Mouse (Mus musculus) cerebellum, postnatal 10 days (tissue): ENCODE results near the gene Telo2.
"Not testable (repeated sequence)": the region's sequence is repeated elsewhere in the genome, so short reads cannot be mapped to it uniquely, and the experiment has no call there.

Source experiments
- DNase-seq, 2 experiments: peaks; one replicate each; pipeline ENCODE4 v3.0.0; 2021; ENCODE audit warnings: mixed read lengths in 2 of 2

Telo2 gene

DNA sequence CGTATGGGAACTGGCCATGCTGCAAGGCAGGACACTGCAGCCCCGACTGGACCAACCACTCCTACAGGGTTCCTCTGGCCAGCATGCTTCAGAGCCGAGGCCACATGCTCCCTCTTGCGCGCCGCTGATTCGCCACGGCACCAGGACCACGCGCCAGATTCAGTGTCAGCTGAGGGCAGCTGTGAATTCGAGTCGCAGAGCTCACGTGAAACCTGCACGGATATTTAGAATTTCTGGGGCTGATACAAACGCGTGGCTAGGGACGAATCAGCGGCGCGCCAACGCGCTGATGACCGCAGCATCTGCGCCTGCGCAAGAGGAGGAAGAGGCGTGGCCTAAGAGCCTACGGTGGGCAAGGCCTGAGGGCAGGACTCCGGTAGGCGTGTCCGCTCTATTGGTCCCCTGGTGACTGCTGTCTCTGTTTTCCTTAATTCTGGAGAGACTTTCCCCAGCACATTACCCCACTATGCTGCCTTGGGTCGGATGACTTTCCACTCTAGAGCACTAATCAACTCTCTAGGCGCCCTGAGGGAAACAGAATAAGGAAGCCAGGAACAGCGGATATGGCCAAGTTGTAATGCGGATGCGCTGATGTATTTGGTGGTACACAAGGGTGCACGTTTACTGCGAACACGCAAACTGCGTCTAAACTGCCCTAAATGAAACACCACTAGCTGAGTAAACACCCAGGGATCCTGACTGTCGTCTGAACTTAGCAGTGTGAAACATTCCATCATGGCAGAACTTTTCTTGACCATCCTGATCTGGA lies at the start of gene Telo2:
Gene Telo2 (minus strand): TSS at position 304 of the 769 bp plus-strand sequence.
- peak; percentile 97 to 98 for DNase-seq

DNA sequence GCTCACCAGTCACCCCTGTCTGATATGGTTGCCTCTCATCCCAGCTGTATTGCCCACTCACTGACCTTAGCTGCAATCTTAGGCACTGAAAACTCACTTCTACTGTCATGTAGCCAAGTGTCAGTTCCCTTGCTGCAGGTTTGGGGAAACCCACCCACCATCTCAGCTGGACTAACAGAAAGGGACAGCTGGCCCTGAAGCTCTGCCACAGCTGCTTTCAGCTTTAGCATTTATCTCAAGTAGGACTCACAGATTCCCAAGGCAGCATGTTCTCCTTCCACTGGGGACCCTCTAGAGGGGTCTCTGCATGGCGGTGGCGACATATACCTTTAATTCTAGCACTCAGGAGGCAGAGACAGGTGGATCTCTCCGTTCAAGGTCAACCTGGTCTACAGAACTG lies 49.0 kb upstream of the Telo2 start:
- DNase-seq = no peak

- DNase-seq = no peak
Observed at GRCm38 (mm10) chr17:25163387-25163786, 47.6 kb upstream of the Telo2 start.

GRCm38 (mm10) chr17:25162161-25162560 lies 46.4 kb upstream of the Telo2 start, which contains the start of gene Ccdc154:
Ccdc154 (plus strand) TSS chr17:25162461.
- no peak for DNase-seq

DNA sequence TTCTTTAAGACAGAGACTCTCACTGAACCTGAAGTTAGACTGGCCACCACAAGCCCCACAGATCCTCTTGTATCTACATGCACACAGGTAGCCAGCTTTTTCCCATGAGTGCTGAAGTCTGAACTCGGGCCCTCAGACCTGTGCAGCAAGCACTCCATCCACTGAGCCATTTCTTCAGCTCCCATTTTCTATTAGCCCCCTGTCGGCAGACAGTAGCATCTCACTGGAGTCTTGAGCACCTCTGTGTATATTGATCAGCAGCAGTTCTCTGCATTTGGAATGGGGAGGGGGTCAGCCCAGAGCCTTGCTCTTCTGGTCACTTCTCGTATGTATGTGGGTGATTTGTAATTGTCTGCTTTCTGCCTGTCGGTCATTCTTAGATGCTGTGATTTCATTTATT lies 24.2 kb upstream of the Telo2 start:
- peak; percentile 26 to 37 for DNase-seq

GRCm38 (mm10) chr17:25138803-25139202 lies 23.0 kb upstream of the Telo2 start:
- no peak for DNase-seq

DNA sequence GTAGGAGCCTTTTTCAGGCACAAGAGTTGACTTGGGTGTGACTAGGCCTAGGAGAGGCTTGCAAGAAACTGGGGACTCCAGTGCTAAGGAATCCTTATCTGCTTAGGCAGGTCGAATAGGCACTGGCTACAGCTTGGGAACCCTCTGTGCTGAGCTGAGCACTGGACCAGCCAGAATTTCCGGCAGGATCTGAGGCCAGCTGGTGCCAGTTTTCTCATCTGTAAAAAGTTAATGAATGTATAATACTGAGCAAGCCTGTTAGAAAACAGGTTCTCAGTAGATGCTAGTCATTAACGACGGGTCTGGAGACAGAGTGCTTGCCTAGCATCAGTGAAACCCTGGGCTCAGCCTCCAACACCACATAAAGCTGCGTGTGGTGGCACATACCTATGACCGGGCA lies 19.9 kb upstream of the Telo2 start:
- DNase-seq = no peak

GRCm38 (mm10) chr17:25133275-25133698 lies 17.5 kb upstream of the Telo2 start, which contains the start of gene Clcn7:
Clcn7 (plus strand) TSS chr17:25133391.
- DNase-seq = peak; percentile 98 to 99

DNA sequence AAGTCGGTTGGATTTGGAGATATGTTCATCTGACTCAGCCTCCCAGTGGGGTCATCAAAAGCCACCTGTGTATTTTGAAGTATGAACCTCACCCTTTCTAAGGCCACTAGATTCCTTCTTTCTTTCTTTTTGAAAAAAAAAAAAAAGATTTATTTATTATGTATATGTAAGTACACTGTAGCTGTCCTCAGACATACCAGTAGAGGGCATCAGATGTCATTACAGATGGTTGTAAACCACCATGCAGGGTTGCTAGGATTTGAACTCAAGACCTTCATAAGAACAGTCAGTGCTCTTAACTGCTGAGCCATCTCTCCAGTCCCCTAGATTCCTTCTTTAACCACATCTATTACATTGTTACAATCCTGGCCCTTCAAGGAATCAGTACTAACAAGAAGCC lies 14.3 kb upstream of the Telo2 start:
- no peak for DNase-seq

- DNase-seq = no peak
Observed at GRCm38 (mm10) chr17:25127681-25128080, 11.9 kb upstream of the Telo2 start.

DNA sequence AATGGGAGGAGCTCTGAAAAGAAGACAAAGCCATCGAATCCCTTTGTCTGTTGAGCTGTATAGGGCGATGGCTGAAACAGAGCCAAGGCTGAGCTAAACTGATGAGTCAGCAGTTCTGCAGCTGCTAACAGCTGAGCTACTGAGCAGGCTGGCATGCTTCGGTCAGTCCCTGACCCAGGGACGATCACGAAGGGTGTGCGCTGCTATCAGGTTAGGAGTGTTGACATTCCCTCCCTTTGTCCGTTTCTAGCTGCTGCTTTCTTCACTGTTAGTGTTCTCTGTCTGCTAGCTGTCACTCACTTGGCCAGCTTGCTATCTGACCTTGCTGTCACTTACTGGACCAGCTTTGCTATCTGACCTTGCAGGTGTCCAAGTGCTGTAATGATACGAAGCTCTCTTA lies 11.3 kb upstream of the Telo2 start:
- DNase-seq = no peak

GRCm38 (mm10) chr17:25125442-25126060 lies 9.8 kb upstream of the Telo2 start:
- DNase-seq = not testable (repeated sequence)

GRCm38 (mm10) chr17:25123979-25124378 lies 8.2 kb upstream of the Telo2 start:
- no peak for DNase-seq

GRCm38 (mm10) chr17:25120406-25120805 lies 4.6 kb upstream of the Telo2 start, which contains the start of gene Ptx4:
Ptx4 (plus strand) TSS chr17:25120760.
- no peak for DNase-seq

GRCm38 (mm10) chr17:25117263-25117662 lies 1.5 kb upstream of the Telo2 start:
- peak in 1 of 2 experiments; percentile 47 for DNase-seq

DNA sequence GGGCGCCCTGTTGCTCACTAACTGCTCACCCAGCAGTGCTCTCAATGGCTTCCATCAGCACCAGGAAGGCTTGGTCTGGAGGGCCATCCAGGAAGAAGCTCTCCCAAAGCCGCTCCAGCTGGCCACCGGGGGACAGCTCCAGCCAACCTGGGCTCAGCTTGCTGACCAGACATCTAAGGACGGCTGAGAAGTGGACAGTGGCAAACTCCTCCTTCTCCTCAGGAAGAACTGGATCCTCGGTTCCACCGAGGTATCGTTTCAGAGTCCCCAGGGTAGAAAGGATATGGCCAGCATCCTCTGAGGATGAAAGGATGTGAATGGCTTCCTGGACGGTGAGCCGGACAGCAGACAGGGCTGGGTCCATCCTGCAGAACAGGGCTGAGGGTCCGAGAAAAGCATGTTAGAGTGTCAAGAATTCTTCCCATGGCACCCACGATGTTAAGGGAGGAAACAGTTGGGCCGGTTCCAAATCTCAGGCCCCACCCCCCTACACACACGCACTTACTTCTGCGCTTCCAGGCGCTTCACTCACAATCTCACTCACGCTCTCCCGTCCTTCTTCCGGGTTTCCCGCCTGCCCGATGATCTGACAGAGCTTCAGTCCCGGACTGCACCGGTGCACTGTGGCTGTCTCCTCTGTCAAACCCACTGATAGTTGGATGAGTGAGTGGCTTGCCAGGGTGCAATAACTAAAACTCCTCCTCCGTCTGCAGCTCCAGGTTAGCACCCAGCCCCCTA lies 690 bp downstream of the Telo2 start:
- peak; percentile 30 to 43 for DNase-seq

- DNase-seq = no peak
Observed at GRCm38 (mm10) chr17:25112423-25112810, 3.4 kb downstream of the Telo2 start.

GRCm38 (mm10) chr17:25111739-25112422 lies 3.9 kb downstream of the Telo2 start:
- DNase-seq = peak; percentile 93 to 95

- no peak for DNase-seq
Observed at GRCm38 (mm10) chr17:25111220-25111619, 4.5 kb downstream of the Telo2 start.

GRCm38 (mm10) chr17:25110590-25110989 lies 5.2 kb downstream of the Telo2 start:
- DNase-seq = no peak

DNA sequence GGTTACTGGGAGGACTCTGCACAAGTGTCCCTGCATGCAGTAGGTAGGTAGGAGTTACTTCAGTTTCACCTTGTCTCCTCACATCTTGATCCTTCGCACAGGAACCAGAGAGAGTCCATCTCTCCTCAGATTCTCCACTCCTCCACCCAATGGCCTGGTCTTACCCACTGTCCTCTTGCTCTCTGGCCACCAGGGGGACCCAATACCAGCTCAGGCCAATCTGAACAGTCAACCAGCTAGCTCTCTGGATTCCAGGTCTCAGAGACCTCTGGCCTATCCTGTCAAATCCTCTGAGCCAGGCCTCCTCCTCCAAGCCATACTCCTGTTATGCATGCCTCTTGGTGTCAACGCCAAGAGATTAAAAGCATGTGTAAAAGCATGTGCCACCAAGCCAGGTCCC lies 6.2 kb downstream of the Telo2 start:
- DNase-seq = peak; percentile 80 to 82

DNA sequence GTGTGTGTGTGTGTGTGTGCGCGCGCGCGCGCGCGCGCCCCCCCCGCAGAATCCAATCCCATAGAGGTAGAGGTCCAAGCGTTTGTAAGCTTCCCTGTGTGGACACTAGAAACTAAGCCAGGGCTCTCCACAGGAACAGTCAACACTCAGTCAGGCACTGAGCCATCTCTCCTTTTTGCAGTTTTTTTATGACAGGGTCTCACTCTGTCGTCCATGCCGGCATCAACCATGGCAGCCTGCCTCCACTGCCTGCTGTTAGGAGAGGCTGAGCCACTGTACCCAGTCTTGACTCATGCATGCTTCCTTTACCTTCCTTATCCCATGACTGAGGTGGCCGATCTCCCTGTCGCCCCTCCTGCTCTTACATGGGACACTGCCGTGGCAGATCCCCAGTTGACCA lies 8.0 kb downstream of the Telo2 start:
- DNase-seq = peak; percentile 68 to 75

GRCm38 (mm10) chr17:25101338-25101737 lies 14.4 kb downstream of the Telo2 start:
- no peak for DNase-seq
